Mouse (Mus musculus) myocyte (in vitro differentiated cells): Measurements from ENCODE around the gene Dpp6. TPM values are rescaled to one million over a fixed set of nuclear protein-coding genes. Genes with fewer than 3 reads are reported as not detected.

ENCODE experiments used
- H3K27me3 ChIP-seq: one replicate; pipeline ENCODE4 v1.6.1; 2011; ENCODE audit not compliant: control insufficient read depth, insufficient read depth, insufficient read length
- H3K36me3 ChIP-seq: one replicate; pipeline ENCODE4 v1.6.1; 2011; ENCODE audit not compliant: control insufficient read depth, insufficient read depth
- H3K4me2 ChIP-seq: one replicate; pipeline ENCODE4 v1.6.1; 2011; ENCODE audit warnings: low read depth, control low read depth
- H3K4me3 ChIP-seq: one replicate; pipeline ENCODE4 v1.5.1; 2011; ENCODE audit warnings: mild to moderate bottlenecking, control low read depth, moderate library complexity
- H3K79me2 ChIP-seq: one replicate; pipeline ENCODE4 v1.6.1; 2011; ENCODE audit not compliant: control insufficient read depth, insufficient read depth
- H3ac ChIP-seq: one replicate; pipeline ENCODE4 v1.6.1; 2011; ENCODE audit not compliant: control insufficient read depth, insufficient read length
- CEBPB ChIP-seq: IDR thresholded peaks from 2 replicates; pipeline ENCODE4 v1.6.1; 2011; ENCODE audit warnings: mild to moderate bottlenecking, moderate library complexity; ENCODE audit not compliant: poor library complexity, insufficient read depth, severe bottlenecking
- E2F4 ChIP-seq: IDR thresholded peaks from one replicate; pipeline ENCODE4 v1.6.1; 2011; ENCODE audit warnings: mild to moderate bottlenecking, control low read depth, moderate library complexity; ENCODE audit not compliant: insufficient read depth
- MAX ChIP-seq: IDR thresholded peaks from one replicate; pipeline ENCODE4 v1.6.1; 2011; ENCODE audit warnings: low read depth, mild to moderate bottlenecking, control low read depth
- MYOD1 ChIP-seq, 3 experiments: IDR thresholded peaks; one replicate each; pipeline ENCODE4 v1.6.1; 2011; ENCODE audit warnings: control low read depth in 2 of 3, low read depth in 2 of 3, mild to moderate bottlenecking in 2 of 3, moderate library complexity in 1 of 3; ENCODE audit not compliant: insufficient read length in 2 of 3, control insufficient read depth in 1 of 3
- MYOG ChIP-seq, 3 experiments: IDR thresholded peaks; one replicate each; pipeline ENCODE4 v1.6.1; 2011; ENCODE audit warnings: control low read depth in 2 of 3, low read depth in 2 of 3, mild to moderate bottlenecking in 2 of 3; ENCODE audit not compliant: insufficient read length in 2 of 3, control insufficient read depth in 1 of 3, insufficient read depth in 1 of 3
- POLR2A ChIP-seq: IDR thresholded peaks from one replicate; pipeline ENCODE4 v1.6.1; 2011; ENCODE audit warnings: low read depth, mild to moderate bottlenecking, control low read depth, moderate library complexity; ENCODE audit not compliant: insufficient read length
- POLR2AphosphoS2 ChIP-seq: IDR thresholded peaks from one replicate; pipeline ENCODE4 v1.6.1; 2011; ENCODE audit warnings: low read depth, control low read depth; ENCODE audit not compliant: insufficient read length
- REST ChIP-seq: IDR thresholded peaks from one replicate; pipeline ENCODE4 v1.6.1; 2011; ENCODE audit warnings: mild to moderate bottlenecking, control low read depth, moderate library complexity; ENCODE audit not compliant: insufficient read depth, insufficient read length
- SRF ChIP-seq: IDR thresholded peaks from one replicate; pipeline ENCODE4 v1.6.1; 2011; ENCODE audit warnings: low read depth; ENCODE audit not compliant: control insufficient read depth, insufficient read length
- TCF12 ChIP-seq: IDR thresholded peaks from one replicate; pipeline ENCODE4 v1.6.1; 2011; ENCODE audit warnings: mild to moderate bottlenecking, control low read depth; ENCODE audit not compliant: poor library complexity, insufficient read depth, severe bottlenecking
- TCF3 ChIP-seq: IDR thresholded peaks from one replicate; pipeline ENCODE4 v1.6.1; 2011; ENCODE audit warnings: low read depth, control low read depth; ENCODE audit not compliant: insufficient read length
- USF1 ChIP-seq: IDR thresholded peaks from one replicate; pipeline ENCODE4 v1.6.1; 2011; ENCODE audit warnings: low read depth, mild to moderate bottlenecking, control low read depth, moderate library complexity
- polyA plus RNA-seq: library from polyadenylated mRNA; unstranded; fragments of >200 nt; fragmentation: generic; extraction: Trizol; gene quantifications from one replicate; pipeline ENCODE4 v1.2.1, GENCODE M21; 2012; ENCODE audit warnings: missing spikeins

Gene Dpp6
- polyA plus RNA-seq, 1 experiment = 0.06 TPM

DNA sequence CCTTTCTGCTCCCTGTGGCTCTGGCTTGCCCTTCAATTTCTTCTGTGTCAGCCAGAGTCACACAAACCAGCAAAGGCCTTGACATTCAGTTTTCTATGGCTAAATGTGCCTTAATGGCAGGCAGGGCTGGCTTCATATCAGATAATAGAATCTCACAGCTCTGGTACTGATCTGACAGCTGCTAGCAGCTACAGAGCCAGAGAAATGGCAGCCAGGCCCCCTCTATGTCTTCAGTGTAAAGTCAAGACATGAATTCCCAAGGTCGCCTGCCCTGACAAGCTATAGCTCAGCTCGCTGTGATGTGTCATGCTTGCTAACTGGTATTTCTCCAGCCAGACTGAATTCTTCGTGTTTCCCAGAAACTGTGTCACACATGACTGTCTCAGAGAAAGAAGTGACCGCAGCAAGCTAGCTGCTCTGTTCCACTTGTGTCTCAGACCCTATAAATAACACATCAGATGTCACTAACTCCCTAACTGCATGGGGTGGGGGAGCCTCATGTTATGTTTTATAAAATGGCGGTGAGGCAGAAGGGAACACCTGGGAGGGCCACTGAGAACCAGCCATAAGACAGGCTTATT lies 915.4 kb downstream of the Dpp6 start:
- H3K27me3 ChIP-seq = no peaks in the 10 kb centered on the region
- no peaks in the 10 kb centered on the region for H3K36me3 ChIP-seq
- no peak overlapping the region for H3K4me2 ChIP-seq
- TF ChIP-seq REST (no peak), POLR2AphosphoS2 (no peak), MAX (no peak), MYOG (IDR thresholded peaks at IDR 0.05; ENCODE audit: control insufficient read depth in 1 of 3, insufficient read depth in 1 of 3, insufficient read length in 2 of 3, low read depth in 2 of 3) (no peak), SRF (no peak), E2F4 (no peak), TCF12 (no peak), CEBPB (no peak), POLR2A (no peak), TCF3 (no peak), USF1 (no peak), MYOD1 (IDR thresholded peaks at IDR 0.05; ENCODE audit: control insufficient read depth in 1 of 3, insufficient read length in 2 of 3, low read depth in 2 of 3) (no peak)
- H3K79me2 ChIP-seq = no peaks in the 10 kb centered on the region
- H3ac ChIP-seq = no peak overlapping the region
- H3K4me3 ChIP-seq = no peak overlapping the region

DNA sequence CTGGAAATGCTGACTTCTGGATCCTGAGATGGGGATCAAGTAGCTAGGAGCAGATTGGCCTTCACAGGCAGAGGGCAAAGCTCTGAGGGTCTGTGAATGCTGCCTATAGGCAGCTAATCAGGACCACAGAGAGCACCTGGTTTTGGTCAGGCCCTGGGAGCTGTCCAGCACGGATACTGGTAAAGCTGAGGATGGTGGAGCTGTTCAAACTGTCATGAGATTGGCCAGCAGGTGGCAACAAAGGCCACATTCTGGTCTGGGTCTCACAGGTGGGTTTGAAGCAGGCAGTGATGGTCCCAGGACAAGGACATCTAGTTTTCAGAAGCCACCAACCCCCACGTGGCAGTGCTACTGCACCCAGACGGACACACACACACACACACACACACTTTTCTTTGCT lies 920.2 kb downstream of the Dpp6 start:
- Histone ChIP-seq H3K4me3 (no peak overlapping the region), H3K4me2 (no peak overlapping the region), H3K36me3 (no peaks in the 10 kb centered on the region), H3ac (no peak overlapping the region), H3K27me3 (no peaks in the 10 kb centered on the region), H3K79me2 (no peaks in the 10 kb centered on the region)
- TF ChIP-seq MYOD1 (IDR thresholded peaks at IDR 0.05; ENCODE audit: control insufficient read depth in 1 of 3, insufficient read length in 2 of 3, low read depth in 2 of 3) = peak in 1 of 3 experiments; percentile 15
- peak; percentile 96 for TF ChIP-seq REST
- no peak for TF ChIP-seq POLR2AphosphoS2
- TF ChIP-seq MYOG (IDR thresholded peaks at IDR 0.05; ENCODE audit: control insufficient read depth in 1 of 3, insufficient read depth in 1 of 3, insufficient read length in 2 of 3, low read depth in 2 of 3) = peak in 1 of 3 experiments; percentile 18

DNA sequence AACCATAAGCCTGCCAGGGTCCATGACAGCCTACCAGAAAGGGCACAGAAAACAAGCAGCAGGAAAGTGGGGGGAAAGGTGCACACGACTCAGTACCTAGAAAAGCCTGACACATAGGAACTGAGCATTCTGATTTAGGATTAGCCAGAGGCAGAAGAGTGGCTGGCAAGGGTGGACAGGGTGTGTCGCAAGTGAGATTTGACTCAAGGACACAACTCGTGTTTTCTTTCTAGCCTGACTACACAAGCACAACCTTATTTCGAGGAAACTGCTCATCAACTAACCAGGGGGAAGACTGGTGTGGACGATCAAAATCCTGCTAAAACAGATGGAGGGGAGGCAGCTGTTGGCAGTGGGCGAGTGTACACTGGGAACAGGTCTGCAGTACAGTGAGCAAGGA lies 922.2 kb downstream of the Dpp6 start:
- Histone ChIP-seq H3K27me3 (no peaks in the 10 kb centered on the region), H3K4me3 (no peak overlapping the region), H3K36me3 (peaks cover 15% of the 10 kb centered on the region), H3K4me2 (no peak overlapping the region), H3ac (no peak overlapping the region), H3K79me2 (no peaks in the 10 kb centered on the region)
- TF ChIP-seq POLR2A (no peak), MYOD1 (IDR thresholded peaks at IDR 0.05; ENCODE audit: control insufficient read depth in 1 of 3, insufficient read length in 2 of 3, low read depth in 2 of 3) (no peak), REST (no peak), POLR2AphosphoS2 (no peak), TCF3 (no peak), MAX (no peak), USF1 (no peak), CEBPB (no peak), SRF (no peak), E2F4 (no peak)

GRCm38 (mm10) chr5:27744944-27745343 lies 927.9 kb downstream of the Dpp6 start:
- no peaks in the 10 kb centered on the region for H3K79me2 ChIP-seq
- TF ChIP-seq CEBPB (no peak), POLR2A (no peak), MYOD1 (IDR thresholded peaks at IDR 0.05; ENCODE audit: control insufficient read depth in 1 of 3, insufficient read length in 2 of 3, low read depth in 2 of 3) (no peak), MYOG (IDR thresholded peaks at IDR 0.05; ENCODE audit: control insufficient read depth in 1 of 3, insufficient read depth in 1 of 3, insufficient read length in 2 of 3, low read depth in 2 of 3) (no peak), USF1 (no peak), SRF (no peak), TCF3 (no peak), POLR2AphosphoS2 (no peak), E2F4 (no peak), MAX (no peak), TCF12 (no peak), REST (no peak)

GRCm38 (mm10) chr5:27765780-27766179 lies 948.8 kb downstream of the Dpp6 start:
- peaks cover 42% of the 10 kb centered on the region for H3K36me3 ChIP-seq
- H3K4me2 ChIP-seq = no peak overlapping the region
- no peak overlapping the region for H3ac ChIP-seq
- H3K27me3 ChIP-seq = no peaks in the 10 kb centered on the region
- TF ChIP-seq POLR2A = no peak
- TF ChIP-seq CEBPB = no peak
- TF ChIP-seq E2F4 = no peak
- TF ChIP-seq TCF12 = no peak
- TF ChIP-seq SRF = no peak
- no peak for TF ChIP-seq REST
- no peak for TF ChIP-seq MYOD1 (IDR thresholded peaks at IDR 0.05; ENCODE audit: control insufficient read depth in 1 of 3, insufficient read length in 2 of 3, low read depth in 2 of 3)
- no peak for TF ChIP-seq MYOG (IDR thresholded peaks at IDR 0.05; ENCODE audit: control insufficient read depth in 1 of 3, insufficient read depth in 1 of 3, insufficient read length in 2 of 3, low read depth in 2 of 3)
- no peak overlapping the region for H3K4me3 ChIP-seq
- H3K79me2 ChIP-seq = peaks cover 7% of the 10 kb centered on the region

More at GRCm38 (mm10) chr5:27744944-27745343, 927.9 kb downstream of the Dpp6 start:
- Histone ChIP-seq H3K4me2 (no peak overlapping the region), H3ac (no peak overlapping the region), H3K4me3 (no peak overlapping the region), H3K27me3 (no peaks in the 10 kb centered on the region), H3K36me3 (peaks cover 33% of the 10 kb centered on the region)
